Mouse (Mus musculus): Measurements from ENCODE around the gene Ndn.

The Ndn gene

GRCm38 (mm10) chr7:62346269-62346668, at the start of gene Ndn:
TSS of gene Ndn (plus strand) at chr7:62346569.
- no peak for DNase-seq

DNA sequence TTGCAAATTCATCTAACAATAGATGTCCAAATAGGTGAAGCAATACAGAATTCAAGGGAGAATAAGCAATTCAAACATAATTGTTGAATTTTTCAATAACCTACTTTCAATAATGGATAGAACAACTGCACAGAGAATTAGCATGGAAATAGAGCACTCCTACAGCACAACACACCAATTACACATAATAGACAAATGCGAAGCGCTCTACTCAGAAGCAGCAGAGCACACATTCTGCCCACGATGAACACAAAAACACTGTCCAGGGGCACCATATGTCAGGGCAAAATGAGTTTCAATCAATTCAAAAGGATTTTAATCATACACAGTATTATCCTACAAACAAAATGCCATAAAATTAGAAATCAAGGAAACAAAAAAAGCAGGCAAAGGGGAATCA, 43.9 kb upstream of the Ndn start:
- DNase-seq: no peak

- no peak for DNase-seq
These were observed 39.3 kb upstream of the Ndn start for GRCm38 (mm10) chr7:62306896-62307614.

GRCm38 (mm10) chr7:62316793-62317192, 29.6 kb upstream of the Ndn start:
- DNase-seq: no peak

DNA sequence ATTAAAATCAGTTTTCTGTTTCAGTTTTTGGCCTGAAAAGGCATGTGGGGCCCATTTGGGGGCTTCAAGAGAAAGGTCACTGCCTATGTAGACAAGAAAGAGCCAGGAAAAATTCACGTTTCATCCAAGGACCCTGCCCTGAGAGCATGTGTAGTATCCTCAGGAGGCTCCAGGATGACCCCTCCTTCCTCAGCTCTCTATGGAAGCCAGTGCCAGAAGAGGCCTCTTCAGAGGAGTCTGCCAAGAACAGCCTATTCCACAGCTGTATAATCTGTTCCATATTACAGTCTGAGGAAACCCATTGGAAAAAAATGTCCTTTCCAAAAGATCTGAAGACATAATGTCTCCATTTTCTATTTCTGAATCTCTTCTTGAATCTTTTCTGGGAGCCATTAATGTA, 958 bp upstream of the Ndn start:
- no peak for DNase-seq

DNA sequence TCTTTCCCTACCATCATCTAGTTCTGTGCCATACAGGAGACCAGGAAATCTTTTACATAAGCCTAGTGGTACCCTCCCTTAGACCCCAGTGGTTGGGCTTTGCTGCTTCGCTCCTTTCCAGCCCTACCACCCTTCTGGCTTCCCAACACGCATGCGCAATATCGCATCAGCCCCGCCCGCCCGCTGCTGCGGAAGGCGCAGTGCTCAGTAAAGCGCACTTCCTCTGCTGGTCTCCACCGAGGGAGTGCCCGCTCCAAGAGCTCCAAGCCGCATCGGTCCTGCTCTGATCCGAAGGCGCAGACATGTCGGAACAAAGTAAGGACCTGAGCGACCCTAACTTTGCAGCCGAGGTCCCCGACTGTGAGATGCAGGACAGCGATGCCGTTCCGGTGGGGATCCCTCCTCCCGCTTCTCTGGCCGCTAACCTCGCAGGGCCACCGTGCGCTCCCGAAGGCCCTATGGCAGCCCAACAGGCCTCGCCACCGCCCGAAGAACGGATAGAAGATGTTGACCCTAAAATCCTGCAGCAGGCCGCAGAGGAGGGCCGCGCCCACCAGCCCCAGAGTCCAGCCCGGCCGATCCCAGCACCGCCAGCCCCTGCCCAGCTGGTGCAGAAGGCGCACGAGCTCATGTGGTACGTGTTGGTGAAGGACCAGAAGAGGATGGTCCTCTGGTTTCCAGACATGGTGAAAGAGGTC, 1.9 kb downstream of the Ndn start:
- DNase-seq: peak; percentile 25

- DNase-seq: peak; percentile 2
These were observed 2.4 kb downstream of the Ndn start for GRCm38 (mm10) chr7:62348804-62349190.

DNA sequence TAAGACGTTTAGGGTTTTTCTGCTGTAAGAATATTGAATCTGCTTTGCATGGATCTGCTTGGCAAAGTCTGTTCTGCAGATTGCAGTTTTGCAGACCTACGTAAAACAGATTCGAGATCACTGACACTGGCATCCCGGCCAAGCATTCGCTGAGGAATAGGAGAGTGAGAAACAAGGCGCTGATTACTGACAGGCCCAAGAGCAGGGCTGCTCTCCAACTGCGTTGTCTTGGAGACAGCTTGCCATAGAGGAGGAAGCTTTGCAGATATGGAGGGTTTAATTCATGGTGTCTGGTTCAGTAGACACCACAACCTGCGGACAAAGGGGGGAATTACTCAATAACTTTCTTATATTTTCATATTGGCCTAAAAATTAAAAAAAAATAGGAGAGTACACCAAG, 4.9 kb downstream of the Ndn start:
- no peak for DNase-seq

DNA sequence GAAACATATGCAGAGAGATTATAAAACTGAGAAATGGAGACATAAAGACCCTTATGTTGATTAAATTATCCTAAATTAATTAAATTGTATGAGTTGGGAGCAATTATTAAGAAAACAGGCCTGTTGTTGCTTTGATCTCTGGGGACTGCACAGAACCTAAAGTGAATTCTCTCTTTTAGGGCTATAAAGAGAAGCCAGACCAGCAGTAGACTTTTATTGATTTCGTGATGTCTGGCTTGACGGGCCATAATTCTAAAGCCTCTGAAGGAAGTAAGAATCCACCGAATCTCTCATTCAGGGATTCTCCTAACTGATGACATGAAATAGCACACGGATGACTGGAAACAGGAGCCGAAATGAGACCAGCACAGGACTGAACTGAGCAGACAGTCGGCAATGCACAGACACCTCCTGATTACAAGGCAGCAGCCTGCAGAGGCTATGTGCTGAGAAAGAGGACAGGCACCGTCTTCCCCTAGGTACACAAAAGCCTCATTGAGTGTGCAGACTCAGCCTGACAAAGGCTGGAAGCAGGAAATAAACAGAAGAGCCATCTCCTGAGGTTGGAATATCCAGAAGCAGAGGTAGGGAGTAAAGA, 18.8 kb downstream of the Ndn start:
- no peak for DNase-seq

DNA sequence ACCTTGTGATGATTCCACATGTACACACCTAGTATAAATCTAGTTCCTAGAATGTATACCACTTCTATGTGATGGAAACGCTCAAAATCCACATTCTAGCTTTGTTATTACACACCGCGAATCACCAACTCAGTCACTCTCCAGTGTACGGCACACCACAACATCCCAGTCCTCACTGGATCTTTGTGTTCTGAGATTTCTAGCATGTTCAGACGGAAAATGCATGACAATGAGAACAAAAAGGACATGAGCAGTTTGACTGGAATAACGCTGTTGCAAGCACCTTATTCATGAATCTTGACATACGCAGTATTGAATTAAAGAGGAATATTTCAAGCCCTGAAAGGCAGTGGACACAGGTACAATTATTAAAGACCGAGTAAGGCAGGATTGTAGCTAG, 20.4 kb downstream of the Ndn start:
- DNase-seq: no peak

DNA sequence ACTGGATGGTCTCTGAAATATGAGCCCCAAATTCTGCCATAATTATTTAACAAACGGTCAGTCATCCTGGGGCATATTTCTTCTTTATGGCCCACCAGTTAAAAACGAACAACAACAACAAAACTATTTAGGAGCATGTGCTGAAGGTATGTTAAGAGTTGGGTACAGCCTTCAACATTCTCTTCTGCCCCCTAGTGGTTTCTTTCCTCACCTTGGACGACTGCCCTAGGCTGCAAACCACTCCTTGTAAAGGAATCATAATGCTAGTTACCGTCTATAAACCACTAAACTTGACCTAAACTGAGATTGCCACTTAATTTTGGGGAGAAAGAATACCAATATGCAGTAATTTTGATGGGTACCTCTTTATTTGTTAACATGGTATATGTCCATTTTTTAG, 29.3 kb downstream of the Ndn start:
- DNase-seq: no peak

- no peak for DNase-seq
These were observed 30.3 kb downstream of the Ndn start, which contains the start of gene Magel2 for GRCm38 (mm10) chr7:62376510-62377304. TSS of gene Magel2 (plus strand) at chr7:62377010.

DNA sequence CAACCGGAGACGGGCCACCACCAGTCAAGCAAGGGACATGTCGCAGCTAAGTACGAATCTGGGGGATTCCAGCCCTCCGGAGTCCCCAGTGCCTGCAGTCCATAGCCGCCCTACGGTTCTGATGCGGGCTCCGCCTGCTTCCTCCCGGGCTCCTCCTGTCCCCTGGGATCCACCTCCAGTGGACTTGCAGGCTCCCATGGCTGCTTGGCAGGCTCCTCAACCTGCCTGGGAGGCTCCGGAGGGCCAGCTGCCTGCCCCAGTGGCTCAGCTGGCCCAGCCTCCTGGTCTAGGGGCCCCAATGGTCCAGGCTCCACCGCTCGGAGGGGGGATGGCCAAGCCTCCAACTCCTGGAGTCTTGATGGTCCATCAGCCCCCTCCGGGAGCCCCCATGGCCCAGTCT, 30.9 kb downstream of the Ndn start:
- no peak for DNase-seq

DNA sequence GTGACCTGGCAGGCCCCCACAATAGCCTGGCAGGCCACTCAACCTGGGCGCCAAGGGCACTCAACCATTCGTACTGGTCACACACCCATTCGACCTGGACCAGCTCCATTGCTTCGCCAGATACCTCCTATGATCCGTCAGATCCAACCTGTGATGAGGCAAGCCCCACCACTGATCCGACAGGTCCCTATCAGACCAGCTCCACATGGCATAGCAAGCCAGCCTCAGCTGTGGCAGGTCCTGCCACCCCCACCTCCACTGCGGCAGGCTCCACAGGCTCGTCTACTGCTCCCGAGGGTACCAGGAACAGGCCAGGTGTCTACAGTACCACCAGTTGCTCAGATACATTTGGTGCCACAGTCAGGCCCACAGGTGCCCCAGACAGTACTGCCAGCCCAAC, 32.2 kb downstream of the Ndn start:
- no peak for DNase-seq

GRCm38 (mm10) chr7:62382391-62382790, 36.0 kb downstream of the Ndn start:
- peak; percentile 27 for DNase-seq

DNA sequence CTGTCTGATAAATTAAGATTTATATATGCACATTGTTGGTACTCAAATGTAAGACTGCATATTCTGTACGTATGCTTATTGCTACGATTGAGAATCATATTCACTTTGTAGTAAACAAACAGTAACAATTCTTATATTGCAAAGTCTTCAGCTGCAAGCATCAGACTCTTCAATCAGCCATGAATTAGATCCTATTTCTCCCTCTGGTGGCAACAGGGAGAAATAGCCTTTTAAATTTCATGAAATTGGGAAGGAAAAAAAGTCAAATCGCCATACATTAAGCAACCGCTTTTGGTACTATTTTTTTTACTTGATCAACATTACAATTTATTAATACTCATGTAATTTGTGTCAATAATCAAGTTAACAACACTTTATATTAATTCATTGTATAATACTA, 41.9 kb downstream of the Ndn start:
- no peak for DNase-seq

DNA sequence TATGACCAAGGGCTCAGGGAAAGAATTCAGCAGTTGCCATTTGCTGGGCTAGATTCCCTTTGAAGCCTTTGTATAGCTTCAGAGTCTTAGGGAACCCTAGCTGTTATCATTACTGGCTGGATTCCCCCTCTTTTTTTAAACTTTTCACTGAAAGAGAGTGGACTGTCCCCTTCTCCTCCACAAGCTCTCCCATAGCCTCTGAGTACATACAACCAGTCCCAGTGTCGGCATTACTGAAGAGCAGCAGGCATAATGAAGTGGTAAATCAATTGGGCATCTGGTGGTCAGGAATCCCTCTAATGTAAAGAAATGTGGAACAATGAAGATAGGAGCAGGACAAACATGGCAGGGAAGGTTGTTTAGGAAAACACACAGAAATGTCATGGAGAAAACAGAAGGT, 45.8 kb downstream of the Ndn start:
- DNase-seq: no peak

Measured in kidney, adult 18-20 months (tissue).